Mouse (Mus musculus): ENCODE data around the gene Fcho1.

GRCm38 (mm10) chr8:71771336-71771735 is 45.8 kb upstream of the Fcho1 start:
- TF ChIP-seq GATA1 (IDR thresholded peaks at IDR 0.05; ENCODE audit: low read length) (no peak), TAL1 (IDR thresholded peaks at IDR 0.05; ENCODE audit: low read length) (no peak)

All from erythroblast, embryonic 14.5 days (primary cell).